Mouse (Mus musculus): ENCODE data around the gene Cul9. TPM values are rescaled to one million over a fixed set of nuclear protein-coding genes. Genes with fewer than 3 reads are reported as not detected.
"Not testable (repeated sequence)": the region's sequence is repeated elsewhere in the genome, so short reads cannot be mapped to it uniquely, and the experiment has no call there.

The Cul9 gene
- total RNA-seq, 2 experiments from 2014 or later: 13.6 to 14.4 TPM

DNA sequence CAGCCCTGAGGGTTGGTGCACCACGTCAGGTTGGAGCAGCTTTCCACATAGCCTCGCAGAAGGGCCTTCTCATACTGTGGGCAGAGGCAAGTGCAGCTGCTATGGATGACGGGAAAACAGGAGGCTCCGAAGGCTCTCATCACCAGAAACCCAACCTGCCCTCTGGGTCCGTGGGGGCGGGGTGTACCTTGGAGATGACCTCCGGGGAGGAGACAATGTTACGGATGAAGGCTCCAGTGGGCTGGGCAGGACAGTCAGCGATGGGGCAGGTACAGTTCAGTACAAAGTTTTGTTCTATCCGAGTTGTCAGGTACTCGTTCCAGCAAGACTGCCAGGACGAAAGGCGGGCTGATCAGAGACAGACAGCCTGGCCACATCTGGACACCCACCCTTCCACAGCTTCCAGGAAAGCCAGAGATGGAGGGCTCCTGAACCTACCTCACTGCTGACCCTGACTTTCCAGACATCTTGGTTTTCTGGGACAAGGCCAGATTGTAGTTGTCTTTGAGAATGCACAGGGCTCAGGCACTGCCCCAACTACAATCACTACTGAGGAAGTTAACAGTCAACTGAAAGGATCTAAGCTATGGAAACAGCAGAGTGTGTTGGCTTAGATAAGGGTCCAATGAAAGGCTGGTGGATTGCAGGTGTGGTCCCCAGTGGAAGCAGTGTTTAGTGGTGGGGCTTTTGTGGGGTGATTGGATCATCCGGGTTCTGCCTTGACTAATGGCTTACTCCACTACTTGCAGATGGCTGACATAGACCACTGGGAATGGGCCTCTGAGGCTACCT, 42.1 kb downstream of the Cul9 start:
- no peak for DNase-seq (ENCODE audit: low spot score)

DNA sequence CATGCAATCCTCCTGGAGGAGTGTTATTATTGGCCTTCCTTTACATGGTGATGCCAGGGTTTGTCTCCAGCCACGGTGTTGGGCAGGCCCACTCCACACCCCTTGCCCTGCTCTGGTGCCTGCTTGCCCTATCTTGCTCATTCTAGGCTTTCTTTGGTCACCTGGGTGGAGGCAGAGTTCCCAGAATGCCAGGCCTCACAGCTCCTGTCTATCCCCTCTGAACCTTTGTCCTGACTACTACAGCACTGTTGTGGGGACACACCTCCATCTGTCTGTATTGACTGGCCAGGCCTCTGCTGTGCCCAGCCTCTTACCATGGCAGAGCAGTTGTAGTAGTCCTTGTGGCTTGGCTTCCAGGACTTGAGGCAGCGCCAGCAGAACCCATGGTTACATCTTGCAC, 43.4 kb downstream of the Cul9 start:
- DNase-seq (ENCODE audit: low spot score): no peak

DNA sequence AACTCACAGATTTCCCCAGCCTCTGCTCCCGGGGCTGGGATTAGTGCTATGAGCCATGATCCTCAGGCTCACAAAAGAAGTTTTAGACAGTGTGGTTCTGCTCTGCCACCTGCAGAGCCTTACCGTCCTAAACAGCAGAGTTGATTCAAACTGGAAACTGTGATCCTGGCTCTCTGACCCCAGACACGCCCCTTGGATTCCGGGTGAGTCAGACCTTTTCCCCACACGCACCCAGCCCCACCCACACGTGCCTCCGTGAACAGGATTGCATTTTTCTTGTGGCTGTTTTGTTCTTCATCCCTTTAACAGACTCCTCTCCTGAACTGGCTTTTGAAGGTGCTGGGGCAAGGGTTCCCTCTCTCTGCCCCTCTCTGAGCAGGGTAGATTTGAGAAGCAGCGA, 48.2 kb downstream of the Cul9 start:
- DNase-seq (ENCODE audit: low spot score): no peak

DNA sequence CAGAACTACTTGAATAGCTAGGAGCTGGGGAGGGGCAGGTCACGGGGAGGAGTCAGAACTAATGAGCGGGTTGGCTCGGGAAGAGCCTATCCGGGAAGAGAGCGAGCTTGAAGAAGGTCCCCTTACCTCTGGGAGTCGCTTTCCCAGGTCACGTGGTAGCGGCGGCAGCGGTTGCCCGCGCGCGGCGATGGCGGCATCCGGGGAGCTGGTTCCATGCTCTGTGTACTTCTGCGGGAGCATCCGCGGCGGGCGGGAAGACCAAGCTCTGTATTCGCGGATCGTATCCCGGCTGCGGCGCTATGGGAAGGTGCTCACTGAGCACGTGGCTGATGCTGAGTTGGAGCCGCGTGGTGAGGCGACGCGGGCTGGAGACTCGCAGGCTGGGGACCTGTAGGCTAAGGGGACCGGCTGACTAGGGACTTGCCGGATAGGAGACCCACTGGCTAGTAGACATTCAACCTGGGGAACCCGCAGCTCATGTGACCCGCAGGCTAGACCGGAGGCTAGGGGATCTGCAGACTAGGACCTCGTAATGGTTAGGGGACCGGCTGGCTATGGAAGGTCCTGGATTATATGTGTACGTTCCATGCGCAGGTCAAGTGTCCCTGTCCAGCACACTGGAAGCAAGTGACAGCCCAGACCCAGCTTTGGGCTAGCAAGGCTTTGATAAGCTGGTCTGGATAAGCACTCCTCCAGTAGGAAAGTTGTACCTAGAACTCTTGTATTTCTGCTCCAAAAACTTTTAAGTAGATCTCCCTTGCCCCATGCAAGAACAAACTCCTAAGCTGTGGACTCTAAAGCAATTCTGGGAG, 49.4 kb downstream of the Cul9 start, which contains the start of gene Dnph1:
TSS of gene Dnph1 (plus strand) at position 89 of the 812 bp plus-strand sequence.
- DNase-seq (ENCODE audit: low spot score): peak; percentile 77

DNA sequence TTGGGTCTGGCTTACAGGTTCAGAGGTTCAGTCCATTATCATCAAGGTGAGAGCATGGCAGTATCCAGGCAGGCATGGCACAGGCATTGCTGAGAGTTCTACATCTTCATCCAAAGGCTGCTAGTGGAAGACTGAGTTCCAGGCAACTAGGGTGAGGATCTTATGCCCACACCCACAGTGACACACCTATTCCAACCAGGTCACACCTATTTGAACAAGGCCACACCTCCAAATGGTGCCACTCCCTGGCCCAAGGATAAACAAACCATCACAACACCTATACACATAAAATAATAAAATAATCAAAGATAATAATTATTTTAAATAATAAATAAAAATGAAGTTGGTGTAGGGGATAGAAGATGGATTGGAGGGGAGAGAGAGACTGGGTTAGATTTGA, 50.1 kb downstream of the Cul9 start:
- not testable (repeated sequence) for DNase-seq (ENCODE audit: low spot score)

DNA sequence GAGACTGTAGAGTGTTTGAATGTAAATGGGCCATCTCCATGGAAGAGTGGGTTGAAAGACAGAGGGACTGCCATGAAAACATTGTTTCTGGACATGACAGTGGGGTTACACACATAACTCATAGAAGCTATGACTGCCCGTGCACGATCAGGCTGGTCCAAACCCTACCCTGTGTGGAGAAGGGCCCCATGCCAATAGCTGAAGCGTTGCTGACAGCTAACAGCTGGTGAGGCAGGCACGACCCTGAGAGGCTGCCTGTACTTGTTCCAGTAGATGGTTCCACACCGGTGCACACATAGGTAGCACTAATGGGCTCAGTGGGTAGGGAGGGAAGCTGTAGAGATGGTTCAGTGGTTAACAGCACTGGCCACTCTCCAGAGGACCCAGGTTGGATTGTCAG, 50.7 kb downstream of the Cul9 start:
- DNase-seq (ENCODE audit: low spot score): no peak

DNA sequence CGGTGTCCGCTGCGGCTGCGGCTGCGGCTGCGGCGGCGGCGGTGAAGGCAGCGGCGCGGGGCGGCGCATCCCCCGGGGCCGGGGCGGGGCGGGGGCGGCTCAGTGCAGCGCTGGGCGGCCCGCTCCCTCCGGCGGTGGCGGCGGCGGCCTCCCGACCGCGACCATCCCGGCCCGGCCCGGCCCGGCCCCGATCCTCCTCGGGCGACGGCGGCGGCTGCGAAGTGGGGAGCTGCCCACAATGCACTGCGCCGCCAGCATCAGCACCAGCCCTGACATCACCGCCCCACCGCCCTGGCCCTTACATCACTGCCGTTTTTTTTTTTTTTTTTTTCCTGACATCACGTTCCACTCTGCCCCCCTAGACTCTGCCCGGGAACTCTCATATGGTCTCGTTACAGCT, 58.8 kb downstream of the Cul9 start, which contains the start of gene Ttbk1:
TSS of gene Ttbk1 (minus strand) at position 245 of the 400 bp plus-strand sequence.
- no peak for DNase-seq (ENCODE audit: low spot score)

DNA sequence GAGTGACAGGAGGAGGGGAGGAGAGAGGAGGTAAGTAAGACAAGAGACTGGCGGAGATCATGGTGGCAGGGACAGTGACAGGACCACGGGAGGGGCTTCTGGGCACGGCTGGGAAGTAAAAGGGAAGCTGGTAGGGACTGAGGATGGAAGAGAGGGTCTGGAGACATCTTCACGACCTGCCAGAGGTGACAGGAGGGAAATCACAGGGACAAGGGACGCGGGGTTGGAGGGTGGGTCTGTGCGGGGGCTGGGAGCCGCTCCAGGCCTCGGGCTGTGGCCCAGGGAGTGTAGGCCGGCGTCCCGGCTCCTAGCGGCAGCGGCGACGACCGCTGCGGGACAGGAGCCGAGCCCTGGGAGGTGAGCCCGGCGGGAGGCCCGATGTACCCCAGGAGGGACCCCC, 59.2 kb downstream of the Cul9 start:
- no peak for DNase-seq (ENCODE audit: low spot score)

DNA sequence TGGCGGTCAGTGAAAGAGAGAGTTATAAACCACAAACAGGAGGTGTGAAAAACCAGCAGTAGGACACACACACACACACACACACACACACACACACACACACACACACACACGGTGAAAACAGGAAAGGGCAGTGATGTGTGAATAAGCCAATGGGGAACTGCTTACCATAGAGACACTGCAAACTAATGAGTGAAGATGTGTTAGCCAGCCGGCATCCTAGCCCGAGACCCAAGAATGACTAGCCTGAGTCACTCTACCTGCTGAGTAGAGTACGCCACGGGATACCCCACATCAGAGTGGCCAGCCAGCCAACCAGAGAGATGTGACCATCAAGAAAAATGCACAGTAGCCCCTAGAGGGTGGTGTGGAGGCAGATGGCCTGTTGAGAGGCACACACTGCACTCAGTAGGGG, 61.7 kb downstream of the Cul9 start:
- no peak for DNase-seq (ENCODE audit: low spot score)

DNA sequence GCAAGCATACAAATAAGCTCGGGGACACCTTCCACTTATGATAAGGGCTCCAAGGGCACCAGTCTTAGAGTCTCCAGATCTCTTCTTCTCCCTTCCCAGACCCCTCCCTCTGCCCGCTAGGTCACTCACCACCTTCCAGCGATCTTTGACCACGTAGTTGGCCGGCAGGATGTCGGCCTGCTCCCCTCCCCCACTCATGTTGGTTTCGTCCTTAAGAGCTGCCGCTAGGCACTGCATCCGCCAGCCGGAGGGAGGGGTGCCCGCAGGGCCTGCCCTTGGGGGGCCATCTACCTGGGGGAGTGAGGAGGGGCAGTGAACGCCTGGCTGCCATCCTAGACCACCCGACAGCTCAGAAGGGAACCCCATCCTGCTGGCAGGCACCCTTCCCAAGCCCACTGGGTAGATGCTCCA, 62.2 kb downstream of the Cul9 start:
- no peak for DNase-seq (ENCODE audit: low spot score)

DNA sequence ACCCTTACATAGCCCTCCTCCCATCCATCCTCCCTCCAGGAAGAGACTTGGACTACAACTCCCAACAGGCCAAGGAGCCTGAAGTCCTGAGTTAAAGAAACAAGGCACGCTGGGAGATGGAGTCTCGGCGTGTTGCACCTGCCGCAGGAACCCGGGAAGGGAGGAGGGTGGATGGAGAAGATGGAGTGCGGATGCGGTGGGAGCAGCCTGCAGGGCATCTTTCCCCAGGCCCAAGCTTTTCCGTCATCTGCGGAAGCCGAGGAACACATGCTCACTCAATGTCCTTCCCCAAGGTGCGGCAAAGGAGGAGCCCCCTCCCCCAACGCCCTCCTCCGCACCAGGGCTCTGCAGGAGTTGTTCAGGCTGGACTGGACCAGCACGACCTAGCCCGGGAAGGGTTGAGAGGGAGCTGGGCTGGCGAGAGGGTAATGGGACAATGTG, 62.6 kb downstream of the Cul9 start:
- peak; percentile 31 for DNase-seq (ENCODE audit: low spot score)

DNA sequence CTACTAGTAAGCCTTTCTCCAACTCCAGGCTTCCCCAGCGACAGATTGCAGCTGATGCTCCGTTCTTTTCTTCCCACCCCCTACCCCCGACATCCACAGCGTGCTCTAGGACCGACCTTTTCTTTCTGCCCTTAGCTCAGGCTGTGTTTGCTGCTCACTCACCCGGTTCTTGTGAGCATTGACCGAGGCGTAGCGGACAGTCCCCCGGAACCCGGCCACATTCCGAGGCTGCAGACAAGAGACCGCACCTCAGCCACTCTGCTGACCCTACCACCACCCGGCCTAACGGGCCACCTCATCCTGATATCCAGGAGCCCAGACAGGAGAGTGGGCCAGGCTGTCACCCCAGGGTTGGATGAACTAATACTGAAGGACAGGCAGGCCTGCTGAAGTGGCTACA, 68.9 kb downstream of the Cul9 start:
- no peak for DNase-seq (ENCODE audit: low spot score)

DNA sequence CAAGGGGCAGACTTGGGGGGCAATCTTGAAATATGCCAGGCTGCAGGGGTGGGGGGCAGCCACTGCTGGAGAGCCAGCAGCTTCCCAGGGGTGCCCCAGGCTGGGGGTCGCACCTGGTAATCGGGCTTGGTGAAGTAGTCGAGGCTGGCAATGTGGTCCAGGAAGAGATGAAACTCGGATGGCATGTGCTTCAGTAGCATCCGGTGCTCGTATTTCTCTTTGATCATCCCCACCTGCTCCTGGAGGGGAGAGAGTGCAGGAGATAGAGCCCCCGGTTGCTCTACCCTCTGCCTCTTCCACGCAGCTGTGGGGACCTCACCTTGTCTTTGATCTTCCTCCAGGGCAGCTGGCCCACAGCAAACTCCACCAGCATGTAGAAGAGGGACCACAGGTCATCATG, 69.6 kb downstream of the Cul9 start:
- no peak for DNase-seq (ENCODE audit: low spot score)

DNA sequence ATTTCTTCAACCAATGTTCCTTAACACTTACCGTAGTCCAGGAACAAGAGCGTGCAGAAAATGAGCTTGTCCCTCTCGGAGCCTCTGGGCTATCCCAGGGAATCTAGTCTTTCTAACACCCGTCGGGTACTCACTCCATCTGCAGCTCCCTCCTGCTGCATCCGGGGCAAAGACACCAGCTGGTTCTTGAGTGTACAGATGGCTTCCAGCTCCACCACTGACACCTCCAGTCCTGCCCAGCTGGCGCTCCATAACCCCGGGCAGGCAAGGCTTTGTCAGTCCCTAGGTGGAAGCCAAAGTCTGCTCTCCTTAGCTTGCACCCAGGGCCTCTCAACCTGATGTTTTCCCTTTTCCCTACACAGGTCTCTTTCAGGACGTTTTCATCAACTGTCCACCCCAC, 78.4 kb downstream of the Cul9 start:
- DNase-seq (ENCODE audit: low spot score): no peak

DNA sequence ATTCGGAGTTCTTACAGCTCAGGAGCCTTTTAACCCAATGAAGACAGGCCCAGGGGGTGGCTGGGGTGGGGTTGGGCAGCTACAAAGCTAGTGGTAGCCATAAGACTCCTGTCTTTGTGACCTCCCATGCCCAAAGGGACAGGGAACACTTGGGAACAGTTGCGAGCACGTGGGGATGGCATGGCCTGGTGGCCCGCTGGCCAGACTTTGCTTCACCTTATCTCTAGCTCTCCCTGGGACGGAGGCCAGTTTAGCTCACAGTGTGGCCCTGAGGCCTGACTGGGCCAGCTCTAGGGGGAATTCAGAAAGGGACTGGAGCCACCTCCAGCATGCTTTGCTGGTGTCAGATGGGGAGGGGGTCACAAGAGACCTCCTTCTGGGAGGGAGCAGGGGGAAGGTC, 84.0 kb downstream of the Cul9 start:
- DNase-seq (ENCODE audit: low spot score): no peak

DNA sequence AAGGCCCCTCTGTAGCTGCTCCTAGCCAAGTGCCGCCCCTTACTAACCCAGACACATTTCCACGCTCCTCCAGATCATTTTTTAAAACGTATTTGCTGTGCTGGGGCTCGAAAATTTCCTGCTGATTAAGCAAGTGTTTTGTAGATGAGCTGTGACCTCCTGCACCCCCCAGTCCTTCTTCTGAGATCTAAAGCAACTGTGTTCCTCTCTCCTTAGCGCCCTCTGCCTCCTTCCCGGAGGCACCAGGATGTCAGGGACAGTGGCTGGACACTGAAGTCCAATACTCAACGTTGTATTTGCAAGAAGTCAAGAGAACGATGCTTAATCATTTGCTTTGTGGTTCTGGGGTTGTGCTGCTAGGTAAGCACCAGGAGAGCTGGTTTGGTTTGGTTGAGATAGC, 84.8 kb downstream of the Cul9 start:
- DNase-seq (ENCODE audit: low spot score): no peak

DNA sequence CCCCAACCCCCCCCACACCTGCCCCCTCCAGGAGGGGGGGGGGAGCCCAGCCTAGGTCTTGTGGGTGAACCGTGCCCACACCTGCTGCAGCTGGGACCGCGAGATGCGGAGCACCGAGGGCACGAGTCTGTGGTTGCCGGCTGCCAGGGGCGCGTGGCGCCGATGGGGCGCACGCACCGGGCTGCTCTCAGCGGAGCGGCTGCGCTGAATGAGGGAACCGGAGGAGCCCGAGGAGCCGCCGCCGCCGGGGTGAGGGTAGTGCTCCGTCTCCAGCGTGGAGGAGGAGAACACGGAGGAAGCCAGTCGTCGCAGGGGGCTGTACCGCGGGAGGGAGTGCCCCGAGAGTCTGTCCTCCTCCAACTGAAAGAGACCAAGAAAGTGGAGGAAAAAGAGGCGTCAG, 85.5 kb downstream of the Cul9 start:
- no peak for DNase-seq (ENCODE audit: low spot score)

DNA sequence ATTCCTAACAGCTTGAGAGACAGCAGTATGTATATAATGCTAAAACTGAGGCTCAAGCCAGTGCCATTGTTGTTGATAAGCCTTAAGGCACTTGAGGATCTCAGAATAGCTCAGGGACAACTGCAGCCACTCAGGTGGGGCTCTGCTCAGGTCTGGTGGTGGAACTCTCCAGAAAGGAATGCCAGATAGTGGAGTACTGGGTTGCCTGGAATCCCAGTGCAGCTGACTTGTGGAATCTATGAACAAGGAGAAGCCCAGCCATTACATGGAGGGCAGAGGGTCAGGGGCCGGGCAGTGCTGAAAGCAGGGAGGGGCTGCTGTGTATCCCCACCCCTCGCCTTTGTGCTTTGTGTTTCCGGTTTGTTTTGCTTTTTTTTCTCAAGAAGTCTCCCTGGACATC, 87.7 kb downstream of the Cul9 start:
- DNase-seq (ENCODE audit: low spot score): no peak

DNA sequence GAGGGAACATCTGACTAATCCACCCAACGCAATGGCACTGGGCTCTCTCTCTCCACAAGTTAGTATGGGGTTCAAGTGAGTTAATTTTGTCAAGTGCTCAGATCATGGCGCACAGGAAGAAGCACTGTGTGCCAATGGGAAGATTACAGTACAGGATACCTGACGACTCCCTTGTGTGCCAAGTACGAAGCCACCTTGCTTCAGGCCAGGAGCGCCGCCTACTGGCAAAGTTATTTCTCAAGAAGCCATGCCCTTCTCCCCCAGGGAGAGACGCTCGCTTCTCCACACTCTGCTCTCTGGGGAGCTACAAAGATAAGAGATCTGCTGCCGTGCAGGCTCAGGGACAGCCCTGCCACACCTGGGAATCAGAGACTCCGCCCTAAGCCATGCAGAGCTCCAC, 88.4 kb downstream of the Cul9 start:
- peak; percentile 65 for DNase-seq (ENCODE audit: low spot score)

DNA sequence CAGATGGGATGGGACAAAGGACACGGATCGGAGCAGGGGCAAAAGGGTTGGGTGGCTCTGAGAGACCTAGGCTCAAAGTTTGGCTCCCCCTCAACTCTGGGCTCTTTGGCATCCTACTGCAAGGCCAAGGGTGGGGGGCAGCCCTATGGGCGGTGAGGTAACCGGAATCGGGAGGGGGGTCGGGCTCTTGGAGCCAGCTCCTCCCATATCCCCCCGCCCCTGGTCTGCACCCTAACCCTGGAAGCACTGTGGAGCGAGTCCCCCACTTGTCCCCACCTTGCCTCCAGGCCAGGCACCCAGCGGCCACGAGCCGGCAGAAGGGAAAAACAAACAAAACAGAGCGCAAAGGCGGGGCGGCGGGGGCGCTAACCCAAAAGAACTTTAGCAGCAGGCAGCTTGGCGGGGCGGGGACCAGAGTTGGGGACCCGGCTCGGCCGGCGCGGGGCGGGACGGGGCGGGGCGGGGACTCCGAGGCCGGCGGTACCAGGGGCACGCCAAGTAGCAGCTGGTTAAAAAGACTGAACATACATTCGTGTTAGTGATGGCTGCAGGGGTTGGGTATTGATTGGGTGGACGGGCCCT, 91.0 kb downstream of the Cul9 start:
- DNase-seq (ENCODE audit: low spot score): no peak

DNA sequence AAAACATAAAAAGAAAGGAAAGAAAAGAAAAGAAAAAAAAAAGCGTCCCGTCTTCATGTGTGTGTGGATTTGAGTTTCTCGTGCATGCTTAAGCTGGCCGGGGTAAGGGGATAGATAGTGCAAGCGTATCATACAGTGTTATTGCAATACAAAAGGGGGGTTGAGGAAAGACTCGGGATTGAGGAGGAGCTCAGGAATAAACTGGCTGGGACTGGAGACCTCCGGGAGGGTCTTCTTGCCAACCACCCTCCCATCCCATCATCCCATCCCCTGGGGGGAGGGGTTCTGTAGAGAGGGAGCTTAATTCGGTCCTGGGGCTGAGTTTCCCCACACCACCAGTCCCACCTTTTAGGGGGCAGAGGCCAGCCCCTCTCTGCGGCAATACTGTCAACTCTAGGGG, 91.6 kb downstream of the Cul9 start:
- no peak for DNase-seq (ENCODE audit: low spot score)

DNA sequence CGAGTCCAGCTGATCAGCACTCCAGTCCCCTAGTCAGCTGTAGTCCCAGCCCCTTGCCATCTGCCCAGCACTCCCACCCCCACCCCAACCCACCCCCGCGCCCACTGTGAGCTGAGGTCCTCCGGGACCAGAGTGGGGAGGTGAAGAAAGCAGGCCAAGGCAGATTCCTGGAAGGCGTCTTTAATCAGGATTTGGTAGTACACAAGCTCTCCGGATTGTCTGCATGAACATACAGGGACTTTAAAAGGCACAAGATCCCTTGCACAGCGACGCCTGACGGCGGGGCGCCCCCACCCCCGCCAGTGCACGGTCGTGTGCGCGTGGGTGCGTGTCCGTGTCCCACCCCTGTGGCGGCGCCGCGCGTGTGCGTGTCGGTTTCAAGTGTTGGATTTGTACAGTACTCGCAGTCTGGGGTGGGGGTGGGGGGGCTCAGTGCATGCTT, 92.2 kb downstream of the Cul9 start:
- no peak for DNase-seq (ENCODE audit: low spot score)

All from gastrocnemius, adult 18-20 months (tissue).